Mouse (Mus musculus): ENCODE data around the gene Abcc9. TPM values are rescaled to one million over a fixed set of nuclear protein-coding genes. Genes with fewer than 3 reads are reported as not detected.
"Not testable (repeated sequence)": the region's sequence is repeated elsewhere in the genome, so short reads cannot be mapped to it uniquely, and the experiment has no call there.

Gene Abcc9
- polyA plus RNA-seq, 1 experiment from 2014 or later = 22.7 TPM

GRCm38 (mm10) chr6:142667701-142668418 lies 34.3 kb downstream of the Abcc9 start:
- 77% methylated on average over 7 of the region's 7 CpGs for WGBS
- Histone ChIP-seq H3K9ac (no peak overlapping the region), H3K4me1 (replicated peaks) (peaks cover 15% of the 10 kb centered on the region), H3K9me3 (replicated peaks) (no peaks in the 10 kb centered on the region), H3K36me3 (peaks cover 52% of the 10 kb centered on the region), H3K4me2 (no peak overlapping the region), H3K4me3 (no peak overlapping the region), H3K27me3 (replicated peaks) (no peaks in the 10 kb centered on the region), H3K27ac (ENCODE audit: poor library complexity, severe bottlenecking) (peak overlapping the region; percentile 26)
- 0 out of 2 replicates have a peak, but pooled peaks have one; percentile 29 for ATAC-seq (ENCODE audit: insufficient number of reproducible peaks, low FRiP score)

DNA sequence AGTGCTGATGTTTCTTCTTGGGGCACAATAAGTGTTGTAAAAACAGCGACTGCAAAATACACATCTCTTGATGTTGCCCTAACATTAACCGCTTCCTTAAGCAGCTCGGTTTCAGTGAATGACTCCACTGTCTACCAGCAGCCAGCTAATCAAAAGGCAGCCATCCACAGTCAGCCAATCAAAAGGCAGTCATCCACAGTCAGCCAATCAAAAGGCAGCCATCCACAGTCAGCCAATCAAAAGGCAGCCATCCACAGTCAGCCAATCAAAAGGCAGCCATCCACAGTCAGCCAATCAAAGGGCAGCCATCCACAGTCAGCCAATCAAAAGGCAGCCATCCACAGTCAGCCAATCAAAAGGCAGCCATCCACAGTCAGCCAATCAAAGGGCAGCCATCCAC lies 40.1 kb downstream of the Abcc9 start:
- H3K27ac ChIP-seq (ENCODE audit: poor library complexity, severe bottlenecking); H3K4me2 ChIP-seq; H3K4me3 ChIP-seq; H3K4me1 ChIP-seq (replicated peaks); H3K27me3 ChIP-seq (replicated peaks); H3K9me3 ChIP-seq (replicated peaks); H3K9ac ChIP-seq; ATAC-seq (ENCODE audit: insufficient number of reproducible peaks, low FRiP score): not testable (repeated sequence)
- H3K36me3 ChIP-seq = peaks cover 50% of the 10 kb centered on the region
- 94% methylated on average over 3 of the region's 3 CpGs for WGBS

DNA sequence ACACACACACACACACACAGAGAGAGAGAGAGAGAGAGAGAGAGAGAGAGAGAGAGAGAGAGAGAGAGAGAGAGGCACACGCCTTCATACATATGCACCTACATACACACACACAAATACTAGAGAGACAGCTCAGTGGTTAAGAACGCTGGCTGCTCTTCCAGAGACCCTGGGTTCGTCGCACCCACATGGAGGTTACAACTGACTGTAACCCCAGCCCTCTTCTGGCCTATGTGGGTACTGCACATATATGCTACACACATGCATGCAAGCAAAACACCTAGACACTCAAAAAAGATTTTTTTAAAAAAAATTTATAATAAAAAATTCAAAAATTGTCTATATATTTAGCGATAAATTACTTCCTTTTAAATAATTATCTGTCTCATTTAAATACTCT lies 43.1 kb downstream of the Abcc9 start:
- H3K9me3 ChIP-seq (replicated peaks) = no peaks in the 10 kb centered on the region
- no peak overlapping the region for H3K27ac ChIP-seq (ENCODE audit: poor library complexity, severe bottlenecking)
- peaks cover 28% of the 10 kb centered on the region for H3K36me3 ChIP-seq
- no peak overlapping the region for H3K4me3 ChIP-seq
- no peak overlapping the region for H3K4me2 ChIP-seq
- no peaks in the 10 kb centered on the region for H3K4me1 ChIP-seq (replicated peaks)
- 67% methylated on average over 5 of the region's 5 CpGs for WGBS
- H3K9ac ChIP-seq = no peak overlapping the region
- ATAC-seq (ENCODE audit: insufficient number of reproducible peaks, low FRiP score) = no peak
- no peaks in the 10 kb centered on the region for H3K27me3 ChIP-seq (replicated peaks)

- no peak overlapping the region for H3K9ac ChIP-seq
- no peaks in the 10 kb centered on the region for H3K4me1 ChIP-seq (replicated peaks)
- H3K4me2 ChIP-seq = no peak overlapping the region
- 54% methylated on average over 5 of the region's 5 CpGs for WGBS
- no peaks in the 10 kb centered on the region for H3K27me3 ChIP-seq (replicated peaks)
- H3K4me3 ChIP-seq = no peak overlapping the region
- no peak overlapping the region for H3K27ac ChIP-seq (ENCODE audit: poor library complexity, severe bottlenecking)
- ATAC-seq (ENCODE audit: insufficient number of reproducible peaks, low FRiP score) = no peak
- H3K9me3 ChIP-seq (replicated peaks) = no peaks in the 10 kb centered on the region
- peaks cover 26% of the 10 kb centered on the region for H3K36me3 ChIP-seq
Measured at GRCm38 (mm10) chr6:142654561-142654960, 47.6 kb downstream of the Abcc9 start.

- no peak for ATAC-seq (ENCODE audit: insufficient number of reproducible peaks, low FRiP score)
- Histone ChIP-seq H3K9ac (no peak overlapping the region), H3K27me3 (replicated peaks) (no peaks in the 10 kb centered on the region), H3K9me3 (replicated peaks) (no peaks in the 10 kb centered on the region), H3K4me2 (no peak overlapping the region), H3K36me3 (peaks cover 25% of the 10 kb centered on the region), H3K4me1 (replicated peaks) (no peaks in the 10 kb centered on the region), H3K4me3 (no peak overlapping the region), H3K27ac (ENCODE audit: poor library complexity, severe bottlenecking) (no peak overlapping the region)
- WGBS = 68% methylated on average over 1 of the region's 1 CpGs
Measured at GRCm38 (mm10) chr6:142652175-142652574, 49.9 kb downstream of the Abcc9 start.

DNA sequence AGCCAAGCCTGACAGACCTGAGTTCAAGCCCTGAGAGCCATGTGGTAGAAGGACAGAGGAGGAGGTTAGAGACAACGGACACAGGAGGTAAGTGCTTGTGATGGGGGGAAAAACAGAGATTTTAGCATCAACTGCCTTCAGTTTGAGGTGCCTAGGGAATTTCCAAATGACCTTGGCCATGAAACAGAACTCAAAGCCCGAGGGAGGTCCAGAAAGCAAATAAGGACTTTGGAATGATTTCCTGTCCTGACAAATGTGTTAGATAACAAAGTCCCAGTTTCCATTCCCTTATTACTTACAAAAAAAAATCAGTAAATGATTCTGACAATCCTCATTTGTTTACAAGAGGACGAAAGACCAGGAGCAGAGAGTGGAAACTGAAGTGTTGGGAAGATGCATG lies 52.8 kb downstream of the Abcc9 start:
- Histone ChIP-seq H3K4me1 (replicated peaks) (no peaks in the 10 kb centered on the region), H3K4me2 (no peak overlapping the region), H3K4me3 (no peak overlapping the region), H3K9ac (no peak overlapping the region), H3K9me3 (replicated peaks) (no peaks in the 10 kb centered on the region), H3K36me3 (peaks cover 25% of the 10 kb centered on the region), H3K27ac (ENCODE audit: poor library complexity, severe bottlenecking) (no peak overlapping the region), H3K27me3 (replicated peaks) (no peaks in the 10 kb centered on the region)
- no peak for ATAC-seq (ENCODE audit: insufficient number of reproducible peaks, low FRiP score)
- WGBS = 60% methylated on average over 3 of the region's 3 CpGs

DNA sequence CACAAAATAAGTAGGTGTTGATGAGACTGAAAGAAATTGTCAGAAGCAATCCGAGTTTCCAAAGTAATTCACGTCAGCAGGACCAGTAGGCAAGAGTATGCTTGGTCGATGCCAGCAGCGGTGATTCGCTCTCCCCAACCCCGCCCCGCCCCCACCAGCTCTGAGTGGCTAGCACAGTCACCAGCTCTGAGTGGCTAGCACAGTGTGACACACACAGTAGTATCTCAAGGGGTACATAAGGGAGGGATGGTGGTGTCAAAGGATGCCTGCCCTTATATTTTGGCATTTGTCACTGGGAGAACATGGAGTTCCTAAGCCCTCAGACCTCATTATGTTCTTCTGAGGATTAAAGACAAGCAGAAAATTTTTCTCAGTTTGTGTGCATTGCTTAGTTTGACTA lies 56.6 kb downstream of the Abcc9 start:
- Histone ChIP-seq H3K4me3 (no peak overlapping the region), H3K4me2 (no peak overlapping the region), H3K27ac (ENCODE audit: poor library complexity, severe bottlenecking) (no peak overlapping the region), H3K9me3 (replicated peaks) (no peaks in the 10 kb centered on the region), H3K4me1 (replicated peaks) (no peaks in the 10 kb centered on the region), H3K36me3 (peaks cover 14% of the 10 kb centered on the region), H3K27me3 (replicated peaks) (no peaks in the 10 kb centered on the region), H3K9ac (no peak overlapping the region)
- 63% methylated on average over 7 of the region's 7 CpGs for WGBS
- ATAC-seq (ENCODE audit: insufficient number of reproducible peaks, low FRiP score) = no peak

DNA sequence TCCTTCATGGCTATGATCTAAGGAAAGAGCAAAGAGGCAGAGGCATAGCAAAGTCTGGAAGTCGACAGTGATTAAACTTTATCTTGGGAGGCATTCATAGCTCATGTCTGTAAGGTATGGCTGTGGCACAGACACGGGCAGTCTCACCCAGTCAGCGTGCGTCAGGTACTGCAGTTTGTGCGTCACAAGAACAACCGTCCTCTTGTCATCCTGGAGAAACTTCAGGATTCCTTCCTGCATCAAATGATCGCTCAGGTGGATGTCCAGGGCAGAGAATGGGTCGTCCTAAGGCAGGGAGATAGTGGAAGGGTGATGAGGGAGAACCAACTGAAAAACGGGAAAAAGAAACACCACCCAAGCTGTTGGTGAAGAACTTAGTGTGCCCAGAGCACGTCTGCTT lies 62.8 kb downstream of the Abcc9 start:
- Histone ChIP-seq H3K4me1 (replicated peaks) (peaks cover 12% of the 10 kb centered on the region), H3K36me3 (peaks cover 20% of the 10 kb centered on the region; the same call in 1 of the 2 replicates), H3K4me3 (no peak overlapping the region), H3K9me3 (replicated peaks) (no peaks in the 10 kb centered on the region), H3K4me2 (no peak overlapping the region), H3K9ac (no peak overlapping the region), H3K27ac (ENCODE audit: poor library complexity, severe bottlenecking) (no peak overlapping the region), H3K27me3 (replicated peaks) (no peaks in the 10 kb centered on the region)
- 77% methylated on average over 10 of the region's 10 CpGs for WGBS
- no peak for ATAC-seq (ENCODE audit: insufficient number of reproducible peaks, low FRiP score)

GRCm38 (mm10) chr6:142635654-142636053 lies 66.5 kb downstream of the Abcc9 start:
- no peak overlapping the region for H3K4me3 ChIP-seq
- ATAC-seq (ENCODE audit: insufficient number of reproducible peaks, low FRiP score) = no peak; the same call in 1 of the 2 replicates
- WGBS = 41% methylated on average over 4 of the region's 4 CpGs
- peaks cover 20% of the 10 kb centered on the region; the same call in 1 of the 2 replicates for H3K36me3 ChIP-seq
- H3K9ac ChIP-seq = no peak overlapping the region
- no peaks in the 10 kb centered on the region for H3K27me3 ChIP-seq (replicated peaks)
- H3K9me3 ChIP-seq (replicated peaks) = no peaks in the 10 kb centered on the region
- no peak overlapping the region for H3K27ac ChIP-seq (ENCODE audit: poor library complexity, severe bottlenecking)
- H3K4me2 ChIP-seq = no peak overlapping the region
- H3K4me1 ChIP-seq (replicated peaks) = peaks cover 12% of the 10 kb centered on the region

GRCm38 (mm10) chr6:142635185-142635583 lies 66.9 kb downstream of the Abcc9 start:
- no peak overlapping the region for H3K4me2 ChIP-seq
- H3K36me3 ChIP-seq = peaks cover 20% of the 10 kb centered on the region; the same call in 1 of the 2 replicates
- peaks cover 12% of the 10 kb centered on the region for H3K4me1 ChIP-seq (replicated peaks)
- H3K9ac ChIP-seq = no peak overlapping the region
- no peak for ATAC-seq (ENCODE audit: insufficient number of reproducible peaks, low FRiP score)
- H3K9me3 ChIP-seq (replicated peaks) = no peaks in the 10 kb centered on the region
- H3K27ac ChIP-seq (ENCODE audit: poor library complexity, severe bottlenecking) = no peak overlapping the region
- no peaks in the 10 kb centered on the region for H3K27me3 ChIP-seq (replicated peaks)
- H3K4me3 ChIP-seq = no peak overlapping the region

DNA sequence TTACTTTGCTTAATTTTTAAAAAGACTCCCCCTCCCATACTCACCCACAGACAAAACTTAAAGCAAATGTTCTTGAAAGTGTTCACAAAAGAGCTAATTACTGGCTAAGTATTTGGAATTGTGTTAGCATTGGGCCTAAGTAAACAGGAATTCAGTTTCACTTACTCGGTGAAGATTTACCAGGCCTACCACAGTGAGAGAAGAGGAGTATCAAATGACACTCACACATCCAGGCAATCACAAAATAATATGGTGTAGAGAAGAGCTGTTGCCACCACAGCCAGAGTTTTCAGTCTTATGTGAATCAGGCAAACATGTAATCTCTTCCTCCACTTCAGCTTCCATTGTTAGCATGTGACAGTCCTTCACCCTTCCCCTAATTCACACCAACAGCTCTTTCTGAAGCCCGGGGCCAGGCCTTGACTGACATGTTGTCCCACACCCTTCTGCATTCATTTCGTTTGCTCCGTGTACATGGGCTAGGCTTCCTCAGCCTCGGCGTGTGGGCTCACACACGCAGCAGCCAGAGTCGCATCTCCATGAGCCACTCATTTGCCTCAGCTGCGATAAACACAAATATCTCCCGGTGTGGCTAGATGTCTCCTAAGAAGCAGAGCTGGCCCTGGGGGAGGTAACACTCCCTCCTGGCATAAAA lies 67.5 kb downstream of the Abcc9 start:
- 77% methylated on average over 10 of the region's 10 CpGs for WGBS
- Histone ChIP-seq H3K9me3 (replicated peaks) (no peaks in the 10 kb centered on the region), H3K27me3 (replicated peaks) (no peaks in the 10 kb centered on the region), H3K36me3 (peaks cover 20% of the 10 kb centered on the region; the same call in 1 of the 2 replicates), H3K4me1 (replicated peaks) (peaks cover 12% of the 10 kb centered on the region), H3K4me2 (no peak overlapping the region), H3K9ac (no peak overlapping the region), H3K27ac (ENCODE audit: poor library complexity, severe bottlenecking) (no peak overlapping the region), H3K4me3 (no peak overlapping the region)
- ATAC-seq (ENCODE audit: insufficient number of reproducible peaks, low FRiP score) = no peak

Measured in heart, embryonic 12.5 days (tissue).